Mouse (Mus musculus) R1 (cell line): ENCODE measurements around the gene Hoxa7.

ENCODE experiments used
- DNase-seq: peaks from one replicate; pipeline ENCODE4 v3.0.0-alpha.2; 2018; ENCODE audit warnings: low read depth, low spot score

The Hoxa7 gene

DNA sequence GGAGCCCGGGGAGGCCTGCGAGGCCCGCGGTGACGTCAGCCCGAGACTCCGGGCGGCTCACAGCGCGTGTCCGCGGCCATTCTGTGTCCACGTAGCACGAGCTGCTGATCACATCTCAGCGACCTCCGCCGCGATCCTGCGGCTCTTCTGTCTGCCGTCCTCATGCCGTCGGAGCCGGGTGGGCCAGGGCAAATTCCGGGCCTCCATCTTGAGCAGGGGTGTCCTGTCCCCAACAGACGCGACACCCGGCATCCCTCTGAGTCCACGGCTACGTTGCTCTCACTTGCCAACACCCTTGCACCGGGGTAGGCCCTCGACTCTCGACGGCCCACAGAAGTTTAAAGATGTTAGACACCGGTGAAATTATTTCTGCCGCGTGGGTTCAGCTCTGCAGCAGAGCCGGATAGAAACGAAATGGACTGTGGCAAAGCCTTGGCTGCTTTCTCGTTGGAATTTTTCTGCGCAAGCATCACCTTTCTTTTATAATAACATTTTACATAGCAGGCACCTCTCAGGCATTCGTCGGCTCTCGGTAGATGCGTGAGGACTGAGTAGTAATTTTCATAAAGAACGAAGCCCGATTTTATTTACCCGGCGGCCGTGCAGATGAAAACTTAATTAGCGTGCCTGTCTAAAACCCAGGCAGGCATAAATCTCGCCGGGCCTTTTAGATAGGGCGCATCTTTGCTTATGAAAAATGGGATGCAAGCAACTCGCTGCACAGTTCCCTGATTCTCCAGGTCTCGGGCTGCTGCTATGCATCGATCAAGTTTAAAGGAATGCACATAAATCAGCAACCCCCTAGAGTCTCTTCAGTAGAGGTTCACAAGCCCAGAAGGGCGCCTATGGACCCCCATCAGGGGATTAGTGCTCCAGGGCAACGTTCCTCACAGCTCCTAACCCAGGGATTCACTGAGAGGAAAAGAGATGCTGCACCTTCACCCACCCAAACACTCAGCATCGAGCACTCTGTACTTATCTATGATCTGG lies 32.2 kb upstream of the Hoxa7 start:
- peak; percentile 31 for DNase-seq

DNA sequence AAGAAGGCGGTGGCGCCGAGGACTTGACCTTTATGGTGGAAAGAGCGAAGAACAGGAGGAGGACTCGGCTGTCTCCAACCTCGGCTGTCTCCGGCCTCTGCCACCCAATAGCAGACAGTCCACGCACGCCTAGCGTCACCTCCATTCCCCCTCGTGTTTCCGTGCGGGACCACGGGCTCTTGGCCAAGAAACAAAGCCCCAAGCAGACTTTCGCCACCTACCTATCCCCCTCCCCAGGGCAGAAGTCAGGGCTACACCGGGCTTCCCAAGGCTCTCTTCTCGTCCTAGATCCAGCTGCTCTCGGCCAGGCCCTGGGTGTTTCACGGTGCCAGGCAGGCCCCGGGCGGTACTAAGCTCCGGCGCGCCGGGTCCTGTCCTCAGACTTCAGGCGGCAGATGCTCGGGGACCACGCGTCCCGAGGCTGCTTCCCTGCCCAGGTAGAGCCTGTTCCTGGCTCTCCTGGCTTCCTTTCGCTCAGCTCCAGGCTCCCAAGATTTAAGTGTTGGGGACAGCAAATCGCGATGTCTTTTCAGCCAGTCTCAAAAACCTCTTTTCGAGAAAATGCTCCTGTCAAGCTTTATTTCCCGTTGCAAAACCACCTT lies 31.2 kb upstream of the Hoxa7 start:
- peak; percentile 53 for DNase-seq

GRCm38 (mm10) chr6:52252016-52252774 lies 30.5 kb upstream of the Hoxa7 start:
- DNase-seq: peak; percentile 50

DNA sequence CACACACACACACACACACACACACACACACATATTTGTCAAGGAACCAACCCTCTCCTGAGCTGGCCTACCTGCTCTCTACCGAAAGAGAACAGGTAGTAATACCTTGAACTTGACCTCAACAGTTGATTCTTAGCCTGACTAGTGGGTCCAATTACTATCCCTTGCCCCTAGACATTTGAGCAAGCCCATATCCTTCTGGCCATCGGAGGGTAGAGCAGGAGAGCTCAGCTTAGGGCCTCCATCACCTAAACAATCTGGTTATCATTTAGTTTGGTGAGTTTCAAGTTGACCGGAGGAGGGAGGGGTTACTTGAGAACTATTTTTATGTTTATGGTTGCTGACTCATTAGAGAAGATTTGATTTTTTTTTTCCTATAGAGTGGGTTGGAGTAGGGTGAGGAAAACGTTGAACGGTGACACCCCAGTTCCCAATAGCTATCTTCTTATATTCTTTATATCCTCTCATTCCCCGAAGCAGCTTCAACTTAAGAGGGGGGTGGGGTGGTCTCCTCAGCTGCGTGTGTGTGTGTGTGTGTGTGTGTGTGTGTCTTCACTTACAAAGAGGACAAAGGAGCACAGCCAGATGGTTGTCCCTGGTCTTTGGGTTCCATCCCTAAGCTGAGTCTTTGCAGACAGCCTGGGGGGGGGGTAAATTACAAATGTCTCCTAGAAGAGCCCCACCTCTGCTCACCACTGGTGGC lies 29.7 kb upstream of the Hoxa7 start:
- no peak for DNase-seq

GRCm38 (mm10) chr6:52249826-52250225 lies 28.2 kb upstream of the Hoxa7 start:
- DNase-seq: no peak

DNA sequence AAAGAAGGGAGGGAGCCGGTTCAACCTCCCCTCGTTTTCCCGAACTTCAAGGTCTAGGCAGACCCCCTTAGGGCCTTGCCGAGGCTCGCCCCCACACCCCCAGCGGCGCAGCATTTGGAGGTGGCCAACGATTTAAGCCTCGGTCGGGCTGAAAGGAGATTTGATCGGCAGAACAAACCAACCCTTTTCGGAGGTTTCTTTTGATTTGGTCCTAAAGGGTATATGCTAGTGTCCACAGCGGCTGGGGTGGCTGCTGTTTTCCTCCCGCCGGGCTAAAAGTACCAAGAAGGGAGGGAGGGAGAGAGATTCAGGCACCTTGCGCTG lies 27.7 kb upstream of the Hoxa7 start:
- peak; percentile 38 for DNase-seq

DNA sequence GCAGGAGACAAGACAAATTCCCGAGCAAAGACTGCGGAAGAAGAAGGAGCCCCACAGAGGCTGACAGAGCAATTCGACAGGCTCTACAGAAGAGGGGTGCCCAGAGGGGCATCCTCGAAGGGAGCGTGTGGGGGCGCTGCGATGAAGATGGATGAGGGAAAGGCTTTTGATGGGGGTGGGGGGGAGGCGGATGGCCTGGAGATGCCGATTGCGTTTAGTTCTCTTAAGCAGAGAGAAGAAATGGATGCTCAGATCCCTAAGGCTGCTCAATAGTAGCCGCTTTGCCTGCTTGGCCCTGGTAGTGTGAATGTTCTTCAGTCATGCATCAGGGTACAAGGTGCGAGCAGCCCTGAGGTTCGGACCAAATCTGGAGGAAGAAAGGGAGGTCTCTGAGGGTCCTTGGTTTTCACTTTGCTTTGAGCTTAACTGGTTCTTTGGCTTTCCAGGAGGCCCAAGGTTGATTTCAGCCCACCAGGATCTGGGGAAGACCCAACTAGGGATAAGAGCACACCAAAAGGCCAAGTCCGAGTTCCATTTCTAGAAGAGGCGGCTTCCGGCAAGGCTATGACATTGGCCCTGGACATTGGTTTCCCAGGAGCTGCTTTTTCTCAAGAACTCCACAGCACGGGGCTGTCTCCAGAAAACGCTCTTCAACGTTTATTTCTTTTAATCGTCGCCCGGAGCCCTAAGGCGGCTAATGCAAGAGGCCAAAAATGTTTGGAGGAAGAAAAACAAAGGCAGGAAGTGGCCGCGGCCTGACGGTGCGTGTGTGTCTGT lies 27.2 kb upstream of the Hoxa7 start:
- DNase-seq: peak; percentile 47

GRCm38 (mm10) chr6:52247766-52248637 lies 26.3 kb upstream of the Hoxa7 start:
- peak; percentile 40 for DNase-seq

- DNase-seq: no peak
Measured at GRCm38 (mm10) chr6:52246916-52247315, 25.3 kb upstream of the Hoxa7 start.

- peak; percentile 49 for DNase-seq
Measured at GRCm38 (mm10) chr6:52246403-52246803, 24.7 kb upstream of the Hoxa7 start.

DNA sequence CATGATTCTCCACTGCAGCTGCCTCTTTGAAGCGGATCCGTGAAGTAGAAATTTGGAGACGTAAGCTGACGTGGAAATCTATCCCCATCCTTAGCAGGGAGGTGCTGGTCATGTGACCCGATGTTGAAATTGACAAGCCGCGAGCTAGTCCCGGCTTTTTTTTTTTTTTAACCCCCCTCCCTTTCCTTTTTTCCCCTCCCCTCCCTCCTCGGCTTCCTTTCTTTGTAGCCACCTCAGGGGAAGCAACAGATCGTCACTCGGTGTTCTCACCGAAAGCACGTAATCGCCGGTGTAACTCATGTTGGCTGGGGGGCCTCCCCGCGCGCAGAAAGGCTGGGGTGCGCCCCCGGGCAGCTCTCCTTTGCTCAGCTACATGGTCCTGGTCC lies 24.1 kb upstream of the Hoxa7 start, which contains the start of gene Hoxa11:
Hoxa11 (minus strand) TSS at position 54 of the 386 bp plus-strand sequence.
- no peak for DNase-seq

- peak; percentile 57 for DNase-seq
Measured at GRCm38 (mm10) chr6:52245040-52245756, 23.5 kb upstream of the Hoxa7 start.

GRCm38 (mm10) chr6:52244471-52245039 lies 22.9 kb upstream of the Hoxa7 start:
- no peak for DNase-seq

DNA sequence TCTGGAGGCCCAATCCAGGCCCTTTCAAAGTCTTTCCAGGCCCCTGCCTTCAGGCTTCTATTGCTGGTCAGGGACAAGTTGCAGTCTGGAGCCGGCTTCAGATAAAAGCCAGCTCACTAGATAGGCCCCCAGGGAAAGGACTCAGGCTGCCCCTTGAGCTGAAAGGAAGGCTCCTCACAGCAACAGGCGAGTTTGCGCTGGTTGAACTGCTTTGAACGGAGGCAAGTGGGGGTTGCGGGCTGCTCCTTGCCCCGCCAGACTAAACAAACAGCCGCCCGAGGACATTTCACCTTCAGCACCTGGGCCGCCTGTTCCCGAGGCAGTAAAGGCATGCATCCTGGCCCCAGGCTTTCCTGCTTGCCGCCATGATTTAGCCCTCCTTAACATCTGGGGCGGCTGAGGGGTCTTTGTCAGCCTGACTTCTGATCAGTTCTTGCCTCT lies 22.0 kb upstream of the Hoxa7 start:
- DNase-seq: peak; percentile 26

DNA sequence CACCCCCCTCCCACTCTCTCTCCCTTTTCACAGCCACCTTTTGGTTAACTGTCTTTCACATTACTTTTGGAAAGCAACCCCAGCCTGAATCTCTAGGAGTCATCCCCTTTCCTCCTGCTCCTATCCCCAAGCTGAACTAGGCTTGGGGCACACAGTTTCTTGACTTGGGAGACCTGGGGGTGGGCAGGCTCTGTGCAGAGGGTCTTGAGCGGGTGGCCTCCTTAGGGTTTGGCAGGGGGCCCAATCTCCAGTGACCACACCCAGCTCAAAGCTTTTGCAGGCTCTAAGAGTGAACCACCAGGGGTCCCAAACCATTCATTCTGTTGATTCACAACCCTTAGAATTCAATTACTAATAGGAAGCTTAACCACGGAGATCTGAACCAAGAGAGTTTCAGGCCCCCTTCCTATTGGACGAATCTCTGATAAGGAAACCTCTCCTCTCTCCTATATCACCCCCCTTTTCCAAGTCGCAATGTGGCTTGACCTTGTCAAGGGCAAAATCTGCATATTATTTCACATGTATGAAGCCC lies 21.2 kb upstream of the Hoxa7 start:
- peak; percentile 38 for DNase-seq

- DNase-seq: no peak
Measured at GRCm38 (mm10) chr6:52241001-52241621, 19.5 kb upstream of the Hoxa7 start.

- peak; percentile 85 for DNase-seq
Measured at GRCm38 (mm10) chr6:52240389-52241000, 18.8 kb upstream of the Hoxa7 start, which contains the start of gene Hoxa10. Gene Hoxa10, minus strand, starts transcription at chr6:52240854.
